Mouse (Mus musculus): ENCODE results near the gene Gadd45b. TPM values are rescaled to one million over a fixed set of nuclear protein-coding genes. Genes with fewer than 3 reads are reported as not detected.

Gadd45b gene
- polyA plus RNA-seq, 2 experiments = 36.6 to 46.2 TPM

DNA sequence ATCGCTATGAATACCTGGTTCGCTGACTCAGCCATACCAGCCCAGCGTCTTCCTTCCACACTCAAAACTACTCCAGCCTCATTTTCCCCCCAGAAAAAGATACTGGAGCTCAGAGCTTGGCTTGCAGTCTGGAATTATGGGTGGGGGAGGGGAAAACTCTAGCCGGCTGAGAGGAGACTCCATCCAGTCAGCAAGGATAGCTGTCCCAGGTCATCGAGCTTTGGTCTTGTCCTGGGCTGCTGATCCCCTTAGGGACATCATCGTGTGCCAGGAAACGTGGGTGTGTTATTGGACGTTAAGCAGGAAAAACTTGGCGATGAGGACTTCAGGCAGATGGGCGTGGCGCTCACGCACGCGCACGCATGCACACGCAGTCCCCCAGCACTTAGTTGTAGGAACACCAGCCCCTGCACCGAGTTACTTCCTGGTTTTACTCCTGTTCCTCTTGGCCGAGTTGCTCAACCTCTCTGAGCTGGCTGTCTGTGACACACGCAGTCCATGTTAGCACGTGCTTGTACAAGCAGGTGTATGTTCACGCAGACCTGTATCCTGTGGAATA lies 3.6 kb downstream of the Gadd45b start:
- 2% methylated on average over 21 of the region's 21 CpGs for WGBS
- DNase-seq (ENCODE audit: low spot score) = peak; percentile 35

DNA sequence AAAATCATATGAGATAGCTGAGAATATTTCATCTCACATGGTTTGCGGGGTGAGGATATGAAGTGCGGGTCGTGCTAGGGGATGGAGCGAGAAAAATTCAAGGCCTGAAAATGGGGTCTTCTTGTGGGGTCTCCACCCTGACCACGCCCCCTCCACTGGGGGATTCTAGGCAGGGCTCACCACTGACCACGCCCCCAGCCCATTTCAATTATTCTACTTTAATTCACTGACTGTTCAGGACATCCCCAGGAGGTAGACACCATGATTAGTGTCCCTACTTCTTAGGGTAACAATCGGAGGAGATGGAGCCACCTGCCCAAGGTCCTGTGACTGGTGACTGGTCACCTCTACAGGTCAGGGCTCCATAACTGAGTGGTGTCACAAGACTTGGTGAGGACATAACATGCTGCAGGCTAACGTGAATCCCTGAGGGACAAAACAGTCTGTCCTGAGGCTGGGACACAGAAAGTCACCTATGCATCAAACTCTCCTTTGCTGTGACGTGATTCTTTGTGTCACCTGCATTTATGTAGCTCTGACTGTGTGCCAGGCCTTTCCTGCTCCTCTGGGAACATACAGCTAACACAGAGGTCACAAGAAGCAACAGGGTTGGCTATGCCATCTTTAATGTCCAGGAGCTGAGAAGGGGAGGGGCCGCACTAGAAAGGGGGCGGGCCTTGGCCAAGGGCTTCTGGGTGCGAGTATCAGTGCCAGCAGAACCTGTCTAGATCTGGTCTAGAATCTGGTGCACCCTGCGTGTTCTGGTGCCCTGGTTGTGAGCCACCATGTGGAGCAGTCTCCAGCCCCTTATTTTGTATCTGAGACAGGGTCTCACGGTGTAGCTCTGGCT lies 4.5 kb downstream of the Gadd45b start:
- peak overlapping the region; percentile 69 for H3K4me2 ChIP-seq (replicated peaks; ENCODE audit: low read depth, low read length, severe bottlenecking)
- ATAC-seq (ENCODE audit: low FRiP score, low read depth) (no peak), DNase-seq (ENCODE audit: low spot score) (no peak)
- H3K27me3 ChIP-seq (ENCODE audit: control insufficient read depth, insufficient read depth, low read length) = peaks cover 15% of the 10 kb centered on the region; the same call in 1 of the 2 replicates
- peaks cover 80% of the 10 kb centered on the region for H3K4me1 ChIP-seq (ENCODE audit: control insufficient read depth, insufficient read depth, low read length)
- H3K27ac ChIP-seq (replicated peaks; ENCODE audit: low read depth, low read length) = no peak overlapping the region
- no peak overlapping the region for H3K9ac ChIP-seq (ENCODE audit: low read depth, low read length, severe bottlenecking)
- H3K4me3 ChIP-seq (replicated peaks; ENCODE audit: low read length) = peak overlapping the region; percentile 55; the same call in 1 of the 2 replicates
- H3K9me3 ChIP-seq (ENCODE audit: control insufficient read depth, low read length) = no peaks in the 10 kb centered on the region
- 52% methylated on average over 14 of the region's 14 CpGs for WGBS
- no peaks in the 10 kb centered on the region for H3K36me3 ChIP-seq (ENCODE audit: control insufficient read depth, insufficient read depth, low read length)
- no peak for TF ChIP-seq POLR2A (IDR thresholded peaks at IDR 0.05; ENCODE audit: borderline replicate concordance, extremely low read depth, insufficient read depth, insufficient read length)

More for the DNA sequence above, 3.6 kb downstream of the Gadd45b start:
- Histone ChIP-seq H3K4me1 (ENCODE audit: control insufficient read depth, insufficient read depth, low read length) (peaks cover 74% of the 10 kb centered on the region), H3K9me3 (ENCODE audit: control insufficient read depth, low read length) (no peaks in the 10 kb centered on the region), H3K4me2 (replicated peaks; ENCODE audit: low read depth, low read length, severe bottlenecking) (peak overlapping the region; percentile 69), H3K27me3 (ENCODE audit: control insufficient read depth, insufficient read depth, low read length) (peaks cover 15% of the 10 kb centered on the region; the same call in 1 of the 2 replicates), H3K27ac (replicated peaks; ENCODE audit: low read depth, low read length) (no peak overlapping the region), H3K4me3 (replicated peaks; ENCODE audit: low read length) (peak overlapping the region; percentile 55), H3K36me3 (ENCODE audit: control insufficient read depth, insufficient read depth, low read length) (no peaks in the 10 kb centered on the region), H3K9ac (ENCODE audit: low read depth, low read length, severe bottlenecking) (no peak overlapping the region)
- ATAC-seq (ENCODE audit: low FRiP score, low read depth) = no peak
- no peak for TF ChIP-seq POLR2A (IDR thresholded peaks at IDR 0.05; ENCODE audit: borderline replicate concordance, extremely low read depth, insufficient read depth, insufficient read length)

DNA sequence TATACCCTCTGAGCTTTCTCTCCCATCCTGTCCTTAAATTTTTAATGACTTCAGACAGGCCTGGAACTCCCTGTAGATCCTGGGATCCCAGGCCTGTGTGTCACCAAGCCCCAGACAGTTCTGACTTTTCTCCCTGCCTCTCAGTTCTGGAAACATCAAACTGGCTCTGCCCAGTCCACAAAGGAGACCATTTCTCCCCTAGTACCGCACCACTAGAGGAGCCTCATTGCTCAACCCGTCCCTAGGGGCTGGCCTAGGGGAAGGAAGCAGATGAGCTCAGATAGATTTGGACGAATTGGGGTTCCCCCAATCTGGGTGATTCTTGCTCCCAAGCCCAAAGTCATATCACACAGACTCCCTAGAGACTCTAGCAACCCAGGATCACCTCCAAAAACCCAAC lies 5.4 kb downstream of the Gadd45b start:
- no peak for TF ChIP-seq POLR2A (IDR thresholded peaks at IDR 0.05; ENCODE audit: borderline replicate concordance, extremely low read depth, insufficient read depth, insufficient read length)
- peaks cover 15% of the 10 kb centered on the region; the same call in 1 of the 2 replicates for H3K27me3 ChIP-seq (ENCODE audit: control insufficient read depth, insufficient read depth, low read length)
- H3K27ac ChIP-seq (replicated peaks; ENCODE audit: low read depth, low read length) = peak overlapping the region; percentile 83
- H3K4me1 ChIP-seq (ENCODE audit: control insufficient read depth, insufficient read depth, low read length) = peaks cover 89% of the 10 kb centered on the region
- no peaks in the 10 kb centered on the region for H3K36me3 ChIP-seq (ENCODE audit: control insufficient read depth, insufficient read depth, low read length)
- peak overlapping the region; percentile 66 for H3K4me2 ChIP-seq (replicated peaks; ENCODE audit: low read depth, low read length, severe bottlenecking)
- H3K9ac ChIP-seq (ENCODE audit: low read depth, low read length, severe bottlenecking) = no peak overlapping the region
- no peaks in the 10 kb centered on the region for H3K9me3 ChIP-seq (ENCODE audit: control insufficient read depth, low read length)
- no peak for DNase-seq (ENCODE audit: low spot score)
- 16% methylated on average over 3 of the region's 3 CpGs for WGBS
- H3K4me3 ChIP-seq (replicated peaks; ENCODE audit: low read length) = no peak overlapping the region
- no peak for ATAC-seq (ENCODE audit: low FRiP score, low read depth)

DNA sequence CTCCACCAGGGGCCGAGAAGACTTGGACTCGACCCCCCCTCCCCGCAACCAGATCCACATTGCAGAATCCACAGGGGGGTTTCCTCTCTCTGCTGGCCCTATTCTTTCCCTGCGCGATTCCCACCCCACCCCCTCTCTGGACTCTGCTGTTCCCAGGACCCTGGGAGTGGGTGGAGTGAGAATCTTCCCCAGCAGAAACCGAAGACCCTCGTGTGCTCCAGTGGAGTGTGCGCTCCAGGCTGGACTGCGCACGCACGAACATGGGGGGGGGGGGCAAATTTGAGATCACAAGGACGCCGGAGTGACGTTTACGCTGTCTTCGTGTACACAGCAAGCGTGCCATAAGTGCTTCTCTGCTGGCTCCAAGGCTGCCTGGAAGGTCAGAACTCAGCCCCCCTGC lies 5.8 kb downstream of the Gadd45b start:
- peak overlapping the region; percentile 66 for H3K4me2 ChIP-seq (replicated peaks; ENCODE audit: low read depth, low read length, severe bottlenecking)
- H3K4me3 ChIP-seq (replicated peaks; ENCODE audit: low read length) = peak overlapping the region; percentile 36
- no peak for TF ChIP-seq POLR2A (IDR thresholded peaks at IDR 0.05; ENCODE audit: borderline replicate concordance, extremely low read depth, insufficient read depth, insufficient read length)
- peak overlapping the region; percentile 40; the same call in 1 of the 2 replicates for H3K9ac ChIP-seq (ENCODE audit: low read depth, low read length, severe bottlenecking)
- H3K4me1 ChIP-seq (ENCODE audit: control insufficient read depth, insufficient read depth, low read length) = peaks cover 93% of the 10 kb centered on the region
- peak; percentile 44 for DNase-seq (ENCODE audit: low spot score)
- H3K27ac ChIP-seq (replicated peaks; ENCODE audit: low read depth, low read length) = peak overlapping the region; percentile 83
- WGBS = 3% methylated on average over 17 of the region's 17 CpGs
- H3K9me3 ChIP-seq (ENCODE audit: control insufficient read depth, low read length) = no peaks in the 10 kb centered on the region
- no peak; the same call in 1 of the 2 replicates for ATAC-seq (ENCODE audit: low FRiP score, low read depth)
- peaks cover 15% of the 10 kb centered on the region; the same call in 1 of the 2 replicates for H3K27me3 ChIP-seq (ENCODE audit: control insufficient read depth, insufficient read depth, low read length)
- H3K36me3 ChIP-seq (ENCODE audit: control insufficient read depth, insufficient read depth, low read length) = no peaks in the 10 kb centered on the region

DNA sequence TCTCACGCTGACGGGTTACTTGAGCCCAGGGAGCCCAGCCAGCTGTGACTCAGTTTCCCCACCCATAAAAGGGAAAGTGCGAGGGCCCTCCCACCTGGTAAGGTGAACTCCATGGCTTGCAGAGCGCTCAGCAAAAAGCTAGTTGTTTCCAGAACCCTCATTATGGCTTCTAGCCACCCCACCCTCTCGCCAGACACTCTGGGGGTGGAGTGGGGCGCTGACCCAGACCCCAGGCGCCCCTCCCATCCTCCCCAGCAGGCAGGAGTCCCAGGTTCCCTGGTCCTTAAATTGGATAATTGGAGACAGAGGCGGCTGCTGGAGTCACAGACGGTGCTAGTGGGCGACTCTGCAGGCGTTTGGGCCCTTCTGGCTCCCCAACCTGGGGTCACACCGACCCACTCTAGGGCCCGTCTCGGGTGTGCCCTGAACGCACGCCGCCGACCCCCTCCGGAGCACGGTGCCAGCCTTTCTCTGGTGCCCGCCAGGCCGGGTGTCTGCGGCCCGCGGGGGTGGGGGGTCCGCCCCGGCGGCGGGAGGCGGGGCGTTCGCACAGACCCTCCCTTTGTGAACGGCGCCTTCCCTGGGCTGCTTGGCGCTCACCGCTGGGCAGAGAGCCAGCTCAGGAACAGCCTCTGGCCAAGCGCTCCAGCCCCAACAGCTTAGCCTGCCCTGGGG lies 6.4 kb downstream of the Gadd45b start:
- Histone ChIP-seq H3K9me3 (ENCODE audit: control insufficient read depth, low read length) (no peaks in the 10 kb centered on the region), H3K4me1 (ENCODE audit: control insufficient read depth, insufficient read depth, low read length) (peaks cover 91% of the 10 kb centered on the region), H3K4me3 (replicated peaks; ENCODE audit: low read length) (peak overlapping the region; percentile 36), H3K27ac (replicated peaks; ENCODE audit: low read depth, low read length) (peak overlapping the region; percentile 83), H3K36me3 (ENCODE audit: control insufficient read depth, insufficient read depth, low read length) (no peaks in the 10 kb centered on the region), H3K4me2 (replicated peaks; ENCODE audit: low read depth, low read length, severe bottlenecking) (peak overlapping the region; percentile 66), H3K9ac (ENCODE audit: low read depth, low read length, severe bottlenecking) (peak overlapping the region; percentile 40), H3K27me3 (ENCODE audit: control insufficient read depth, insufficient read depth, low read length) (peaks cover 10% of the 10 kb centered on the region; the same call in 1 of the 2 replicates)
- peak; percentile 49; the same call in 1 of the 2 replicates for TF ChIP-seq POLR2A (IDR thresholded peaks at IDR 0.05; ENCODE audit: borderline replicate concordance, extremely low read depth, insufficient read depth, insufficient read length)
- peak; percentile 83 for DNase-seq (ENCODE audit: low spot score)
- ATAC-seq (ENCODE audit: low FRiP score, low read depth) = peak; percentile 71
- 4% methylated on average over 32 of the region's 37 CpGs for WGBS
